Mouse (Mus musculus) frontal cortex, adult (tissue): ENCODE results near the gene Ankrd1.

Experiments used
- ATAC-seq: cut with Nextera tagmentation; 2 replicates; pipeline ENCODE4 v1.9.2; 2017; ENCODE audit warnings: mild to moderate bottlenecking, moderate library complexity, mixed read lengths; ENCODE audit not compliant: low TSS enrichment

Gene Ankrd1

GRCm38 (mm10) chr19:36110465-36110864 is 9.4 kb downstream of the Ankrd1 start:
- no peak for ATAC-seq

DNA sequence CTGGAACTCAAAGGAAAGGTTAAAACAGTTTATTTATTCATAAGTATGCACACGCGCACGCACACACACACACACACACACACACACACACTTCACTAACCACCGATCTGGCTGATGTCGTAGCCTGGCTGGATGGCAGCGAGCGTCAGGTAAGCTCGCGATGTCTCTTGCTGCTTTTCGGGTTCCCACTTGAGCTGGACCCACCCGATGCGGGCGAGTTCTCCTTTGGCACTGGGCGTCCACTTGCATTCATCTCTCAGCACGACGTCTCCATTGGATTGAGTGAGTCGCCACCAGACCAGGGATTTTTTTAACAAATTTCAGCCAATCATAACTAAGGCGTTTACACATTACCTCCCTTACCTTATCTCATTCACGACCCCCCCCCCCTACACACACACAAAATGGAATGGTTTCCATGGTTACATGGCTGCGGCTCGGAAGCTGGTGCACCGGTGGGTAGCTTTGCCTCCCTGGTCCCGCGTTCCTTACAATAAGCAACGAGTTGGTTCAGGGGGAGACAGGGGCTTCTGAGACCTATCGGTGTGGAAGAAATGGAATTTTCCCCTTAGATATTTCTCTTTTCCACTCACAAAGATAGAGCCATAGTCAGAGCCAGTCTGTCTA is 10.5 kb downstream of the Ankrd1 start:
- ATAC-seq = no peak

DNA sequence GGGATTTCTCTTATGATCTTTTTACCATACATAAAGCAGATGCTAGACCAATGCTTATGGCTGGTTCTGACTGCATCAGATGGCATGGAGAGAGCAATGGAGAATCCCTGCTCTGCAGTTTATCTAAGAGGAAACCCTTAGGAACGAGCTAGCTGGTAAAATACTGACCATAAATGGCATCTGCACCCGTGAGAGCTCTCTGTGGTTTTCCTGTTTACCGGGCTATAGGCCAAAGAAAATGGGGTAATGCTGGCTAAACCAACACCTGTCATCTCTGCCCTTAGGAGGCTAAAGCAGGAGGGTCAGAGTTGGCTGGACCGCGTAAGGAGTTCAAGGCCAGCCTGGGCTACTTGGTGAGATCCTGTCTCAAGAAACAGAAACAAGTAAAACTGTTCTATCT is 16.0 kb downstream of the Ankrd1 start:
- ATAC-seq = no peak

DNA sequence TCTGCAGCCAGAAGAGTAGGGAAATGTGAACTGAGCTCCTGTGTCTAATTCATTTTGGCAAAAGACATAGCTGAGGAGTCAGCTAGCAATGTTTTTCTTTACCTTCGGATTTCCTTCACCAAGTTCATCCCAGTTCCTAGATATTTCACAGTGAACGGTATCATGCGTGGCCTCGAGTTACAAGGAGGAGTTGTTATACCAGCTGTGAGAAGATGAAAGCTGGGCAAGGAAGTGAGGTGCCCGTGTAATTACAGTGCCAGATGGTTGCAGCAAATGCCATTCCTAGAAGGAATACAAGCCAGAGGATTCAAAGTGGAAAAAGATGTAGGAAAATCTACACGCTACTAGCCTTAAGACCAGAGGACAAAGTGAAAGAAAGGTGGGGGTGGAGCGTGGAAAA is 21.0 kb downstream of the Ankrd1 start:
- peak; percentile 93 for ATAC-seq

DNA sequence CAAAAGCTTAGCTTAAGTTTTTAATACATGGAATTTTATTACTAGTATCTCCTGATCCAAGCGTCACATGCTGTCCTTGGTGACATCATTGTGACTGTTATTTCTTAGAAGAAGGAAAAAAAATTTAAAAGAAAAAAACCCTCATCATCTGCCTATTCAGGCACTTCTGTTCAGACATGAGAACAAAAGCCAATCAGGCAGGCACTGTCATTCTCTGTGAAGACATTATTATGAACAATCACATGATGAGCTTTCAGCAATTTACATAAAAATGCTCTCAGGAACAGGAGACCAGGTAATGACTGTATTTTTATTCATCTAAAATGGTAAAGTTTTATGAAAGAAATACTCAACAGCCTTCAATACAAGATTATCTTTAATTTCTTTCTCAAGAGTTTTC is 21.6 kb downstream of the Ankrd1 start:
- ATAC-seq = no peak

GRCm38 (mm10) chr19:36097194-36097593 is 22.7 kb downstream of the Ankrd1 start:
- no peak for ATAC-seq

- peak; percentile 91 for ATAC-seq
These were observed 29.1 kb downstream of the Ankrd1 start for GRCm38 (mm10) chr19:36090781-36091180.

DNA sequence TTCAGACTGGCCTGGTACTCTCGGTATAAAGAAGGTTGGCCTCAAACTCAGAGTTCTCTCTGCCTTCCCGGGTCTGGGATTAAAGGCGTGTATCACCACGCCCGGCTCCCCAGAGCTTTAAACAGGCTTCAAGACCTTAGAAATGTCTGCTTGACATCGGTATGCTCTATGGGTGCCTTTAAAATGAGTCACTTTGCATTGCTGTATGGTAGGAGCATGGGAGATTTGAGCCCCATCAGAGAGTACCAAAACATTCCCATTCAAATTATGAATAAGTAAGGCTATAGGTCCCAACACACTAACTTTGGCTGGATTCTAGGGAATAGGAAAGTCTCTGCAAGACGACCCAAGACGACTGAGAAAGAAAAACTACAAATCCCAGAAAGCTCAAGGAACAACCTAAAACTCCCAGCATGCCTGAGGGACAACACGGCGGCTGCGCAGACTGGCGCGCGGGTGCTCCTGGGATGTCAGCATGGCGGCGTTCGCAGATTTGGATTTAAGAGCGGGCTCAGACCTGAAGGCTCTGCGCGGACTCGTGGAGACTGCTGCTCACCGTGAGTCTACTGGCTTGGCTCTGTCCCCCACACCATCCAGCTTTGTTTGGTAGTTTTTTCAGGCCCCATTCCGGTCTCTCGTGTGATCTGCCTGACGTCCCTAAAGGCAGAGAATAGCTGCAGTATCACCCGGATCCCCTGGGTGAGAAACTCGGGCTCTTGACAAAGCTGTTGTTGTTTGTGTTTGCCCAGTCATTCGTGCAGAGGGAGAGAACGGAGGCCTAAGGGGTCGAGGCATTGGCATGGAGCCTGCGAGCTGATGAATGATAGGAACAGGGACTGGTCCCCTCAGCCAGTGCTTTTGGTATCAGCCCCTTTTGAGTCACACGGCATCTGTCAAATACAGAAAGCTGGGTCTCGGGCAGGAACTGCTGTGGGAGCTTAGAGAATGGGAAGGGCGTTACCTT is 36.4 kb downstream of the Ankrd1 start, which contains the start of gene Rpp30:
TSS of gene Rpp30 (plus strand) at position 455 of the 964 bp plus-strand sequence.
- ATAC-seq = peak; percentile 99

GRCm38 (mm10) chr19:36082606-36083261 is 37.2 kb downstream of the Ankrd1 start:
- ATAC-seq = peak; percentile 87

- no peak for ATAC-seq
These were observed 56.9 kb downstream of the Ankrd1 start for GRCm38 (mm10) chr19:36062801-36063529.
